Mouse (Mus musculus) neural tube, embryonic 15.5 days (tissue): ENCODE data around the gene Klhl29. TPM values are rescaled to one million over a fixed set of nuclear protein-coding genes. Genes with fewer than 3 reads are reported as not detected.

Source experiments
- ATAC-seq: fragments of 200-750 bp; cut with Nextera tagmentation; 2 replicates; pipeline ENCODE4 v1.8.0; 2017; ENCODE audit warnings: mild to moderate bottlenecking, moderate TSS enrichment, moderate library complexity; ENCODE audit not compliant: low FRiP score
- H3K27ac ChIP-seq: fragments of 300-500 bp; sonication (generic); replicated peaks from 2 replicates; pipeline ENCODE4 v1.5.1; 2015; ENCODE audit warnings: mild to moderate bottlenecking, inconsistent platforms
- H3K27me3 ChIP-seq: fragments of 300-500 bp; sonication (generic); replicated peaks from 2 replicates; pipeline ENCODE4 v1.6.1; 2015; ENCODE audit warnings: inconsistent platforms
- H3K36me3 ChIP-seq: fragments of 300-500 bp; sonication (generic); 2 replicates; pipeline ENCODE4 v1.6.1; 2015; ENCODE audit warnings: inconsistent platforms
- H3K4me1 ChIP-seq: fragments of 300-500 bp; sonication (generic); 2 replicates; pipeline ENCODE4 v1.6.1; 2015; ENCODE audit warnings: inconsistent platforms
- H3K4me2 ChIP-seq: fragments of 300-500 bp; sonication (generic); 2 replicates; pipeline ENCODE4 v1.6.1; 2015; ENCODE audit warnings: inconsistent platforms, mild to moderate bottlenecking, moderate library complexity
- H3K4me3 ChIP-seq: fragments of 300-500 bp; sonication (generic); replicated peaks from 2 replicates; pipeline ENCODE4 v1.5.1; 2015; ENCODE audit warnings: mild to moderate bottlenecking, inconsistent platforms
- H3K9ac ChIP-seq: fragments of 300-500 bp; sonication (generic); replicated peaks from 2 replicates; pipeline ENCODE4 v1.6.1; 2015; ENCODE audit warnings: mild to moderate bottlenecking, inconsistent platforms
- H3K9me3 ChIP-seq: fragments of 300-500 bp; sonication (generic); replicated peaks from 2 replicates; pipeline ENCODE4 v1.6.1; 2016; ENCODE audit warnings: inconsistent platforms
- WGBS: fragments of 180-500 bp; shearing (Covaris S2); methylation state at CpG from one replicate; pipeline ENCODE4 v1.1.7; 2015; ENCODE audit warnings: mixed read lengths; 5-methylcytosine and 5-hydroxymethylcytosine counted together
- polyA plus RNA-seq: library from polyadenylated mRNA; unstranded; fragments of >200 nt; fragmentation: Nextera tagmentation; extraction: Ambion mirVana; gene quantifications from 2 replicates; pipeline ENCODE4 v1.2.1, GENCODE M21; 2015

The Klhl29 gene
- 2.8 and 3.9 TPM in 2 replicates for polyA plus RNA-seq

GRCm38 (mm10) chr12:5375616-5376461, at the start of gene Klhl29:
TSS of gene Klhl29 (minus strand) at chr12:5375682.
- peak within 1 kb of the TSS; percentile 85 for H3K4me2 ChIP-seq
- H3K36me3 ChIP-seq, result no peaks in the 10 kb centered on the region
- peak within 1 kb of the TSS; percentile 90 for H3K4me3 ChIP-seq
- H3K27ac ChIP-seq, result peak within 1 kb of the TSS; percentile 94
- H3K27me3 ChIP-seq, result no peaks in the 10 kb centered on the region
- peak within 1 kb of the TSS; percentile 79 for H3K9ac ChIP-seq
- peaks cover 39% of the 10 kb centered on the region for H3K4me1 ChIP-seq
- H3K9me3 ChIP-seq, result no peaks in the 10 kb centered on the region
- ATAC-seq, result peak; percentile 95
- 2% methylated on average over 54 of the region's 66 CpGs for WGBS

GRCm38 (mm10) chr12:5425276-5425675, 49.8 kb upstream of the Klhl29 start:
- Histone ChIP-seq H3K4me2 (no peak overlapping the region), H3K27me3 (no peaks in the 10 kb centered on the region), H3K4me3 (no peak overlapping the region), H3K9ac (no peak overlapping the region), H3K4me1 (peaks cover 4% of the 10 kb centered on the region; the same call in 1 of the 2 replicates), H3K36me3 (no peaks in the 10 kb centered on the region), H3K27ac (no peak overlapping the region), H3K9me3 (no peaks in the 10 kb centered on the region)
- WGBS, result 82% methylated on average over 4 of the region's 4 CpGs
- ATAC-seq, result no peak

- H3K4me2 ChIP-seq, result no peak overlapping the region
- H3K4me1 ChIP-seq, result peaks cover 13% of the 10 kb centered on the region
- 0 out of 2 replicates have a peak overlapping the region, but pooled peaks have one; percentile 7 for H3K27ac ChIP-seq
- H3K9me3 ChIP-seq, result no peaks in the 10 kb centered on the region
- H3K27me3 ChIP-seq, result no peaks in the 10 kb centered on the region
- no peak for ATAC-seq
- 25% methylated on average over 3 of the region's 3 CpGs for WGBS
- no peak overlapping the region for H3K4me3 ChIP-seq
- no peaks in the 10 kb centered on the region for H3K36me3 ChIP-seq
- no peak overlapping the region for H3K9ac ChIP-seq
These were observed 40.3 kb upstream of the Klhl29 start for GRCm38 (mm10) chr12:5415806-5416205.

- H3K4me2 ChIP-seq, result no peak overlapping the region
- H3K9me3 ChIP-seq, result no peaks in the 10 kb centered on the region
- H3K9ac ChIP-seq, result no peak overlapping the region
- peaks cover 24% of the 10 kb centered on the region for H3K4me1 ChIP-seq
- no peaks in the 10 kb centered on the region for H3K27me3 ChIP-seq
- no peak overlapping the region for H3K27ac ChIP-seq
- H3K4me3 ChIP-seq, result no peak overlapping the region
- ATAC-seq, result no peak
- no peaks in the 10 kb centered on the region for H3K36me3 ChIP-seq
These were observed 38.5 kb upstream of the Klhl29 start for GRCm38 (mm10) chr12:5413976-5414375.

GRCm38 (mm10) chr12:5411761-5412537, 36.5 kb upstream of the Klhl29 start:
- 73% methylated on average over 13 of the region's 13 CpGs for WGBS
- Histone ChIP-seq H3K27ac (no peak overlapping the region), H3K4me2 (no peak overlapping the region), H3K27me3 (no peaks in the 10 kb centered on the region), H3K4me3 (no peak overlapping the region), H3K9me3 (no peaks in the 10 kb centered on the region), H3K36me3 (no peaks in the 10 kb centered on the region), H3K4me1 (peaks cover 24% of the 10 kb centered on the region), H3K9ac (no peak overlapping the region)
- no peak for ATAC-seq

GRCm38 (mm10) chr12:5411346-5411745, 35.9 kb upstream of the Klhl29 start:
- WGBS, result 77% methylated on average over 4 of the region's 4 CpGs
- no peaks in the 10 kb centered on the region for H3K9me3 ChIP-seq
- H3K27ac ChIP-seq, result no peak overlapping the region
- H3K4me3 ChIP-seq, result no peak overlapping the region
- H3K36me3 ChIP-seq, result no peaks in the 10 kb centered on the region
- no peak for ATAC-seq
- peaks cover 23% of the 10 kb centered on the region for H3K4me1 ChIP-seq
- no peaks in the 10 kb centered on the region for H3K27me3 ChIP-seq
- no peak overlapping the region for H3K4me2 ChIP-seq
- no peak overlapping the region for H3K9ac ChIP-seq

GRCm38 (mm10) chr12:5410391-5411115, 35.1 kb upstream of the Klhl29 start:
- Histone ChIP-seq H3K27me3 (no peaks in the 10 kb centered on the region), H3K9ac (no peak overlapping the region), H3K36me3 (no peaks in the 10 kb centered on the region), H3K4me1 (peaks cover 17% of the 10 kb centered on the region), H3K4me3 (no peak overlapping the region), H3K9me3 (no peaks in the 10 kb centered on the region), H3K27ac (no peak overlapping the region), H3K4me2 (peak overlapping the region; percentile 49)
- WGBS, result 8% methylated on average over 16 of the region's 16 CpGs
- peak; percentile 93 for ATAC-seq

- ATAC-seq, result no peak
- no peaks in the 10 kb centered on the region for H3K27me3 ChIP-seq
- H3K27ac ChIP-seq, result no peak overlapping the region
- WGBS, result 80% methylated on average over 8 of the region's 8 CpGs
- H3K9me3 ChIP-seq, result no peaks in the 10 kb centered on the region
- H3K4me1 ChIP-seq, result peaks cover 16% of the 10 kb centered on the region
- no peak overlapping the region for H3K4me3 ChIP-seq
- no peaks in the 10 kb centered on the region for H3K36me3 ChIP-seq
- H3K4me2 ChIP-seq, result no peak overlapping the region
- H3K9ac ChIP-seq, result no peak overlapping the region
These were observed 31.7 kb upstream of the Klhl29 start for GRCm38 (mm10) chr12:5407175-5407574.

- no peak for ATAC-seq
- H3K36me3 ChIP-seq, result no peaks in the 10 kb centered on the region
- H3K4me2 ChIP-seq, result no peak overlapping the region
- H3K27me3 ChIP-seq, result no peaks in the 10 kb centered on the region
- WGBS, result 72% methylated on average over 5 of the region's 5 CpGs
- no peaks in the 10 kb centered on the region for H3K4me1 ChIP-seq
- H3K27ac ChIP-seq, result no peak overlapping the region
- no peaks in the 10 kb centered on the region for H3K9me3 ChIP-seq
- no peak overlapping the region for H3K4me3 ChIP-seq
- no peak overlapping the region for H3K9ac ChIP-seq
These were observed 21.9 kb upstream of the Klhl29 start for GRCm38 (mm10) chr12:5397423-5397822.

- Histone ChIP-seq H3K9me3 (no peaks in the 10 kb centered on the region), H3K27me3 (no peaks in the 10 kb centered on the region), H3K9ac (no peak overlapping the region), H3K27ac (no peak overlapping the region), H3K4me2 (no peak overlapping the region), H3K36me3 (no peaks in the 10 kb centered on the region), H3K4me1 (no peaks in the 10 kb centered on the region), H3K4me3 (no peak overlapping the region)
- ATAC-seq, result no peak
- 83% methylated on average over 3 of the region's 3 CpGs for WGBS
These were observed 19.7 kb upstream of the Klhl29 start for GRCm38 (mm10) chr12:5395188-5395587.

- no peak for ATAC-seq
- no peaks in the 10 kb centered on the region for H3K4me1 ChIP-seq
- no peak overlapping the region for H3K4me2 ChIP-seq
- H3K27ac ChIP-seq, result no peak overlapping the region
- no peak overlapping the region for H3K4me3 ChIP-seq
- 86% methylated on average over 1 of the region's 1 CpGs for WGBS
- no peak overlapping the region for H3K9ac ChIP-seq
- no peaks in the 10 kb centered on the region for H3K27me3 ChIP-seq
- no peaks in the 10 kb centered on the region for H3K9me3 ChIP-seq
- no peaks in the 10 kb centered on the region for H3K36me3 ChIP-seq
These were observed 11.6 kb upstream of the Klhl29 start for GRCm38 (mm10) chr12:5387112-5387511.
